Mouse (Mus musculus) natural killer cell, adult 2 months (primary cell): Measurements from ENCODE around the gene Adamts16.
"Not testable (repeated sequence)": the region's sequence is repeated elsewhere in the genome, so short reads cannot be mapped to it uniquely, and the experiment has no call there.

ENCODE experiments used
- DNase-seq, 2 experiments: peaks; one replicate each; pipeline ENCODE4 v3.0.0; 2022; ENCODE audit warnings: low spot score in 2 of 2

Gene Adamts16

DNA sequence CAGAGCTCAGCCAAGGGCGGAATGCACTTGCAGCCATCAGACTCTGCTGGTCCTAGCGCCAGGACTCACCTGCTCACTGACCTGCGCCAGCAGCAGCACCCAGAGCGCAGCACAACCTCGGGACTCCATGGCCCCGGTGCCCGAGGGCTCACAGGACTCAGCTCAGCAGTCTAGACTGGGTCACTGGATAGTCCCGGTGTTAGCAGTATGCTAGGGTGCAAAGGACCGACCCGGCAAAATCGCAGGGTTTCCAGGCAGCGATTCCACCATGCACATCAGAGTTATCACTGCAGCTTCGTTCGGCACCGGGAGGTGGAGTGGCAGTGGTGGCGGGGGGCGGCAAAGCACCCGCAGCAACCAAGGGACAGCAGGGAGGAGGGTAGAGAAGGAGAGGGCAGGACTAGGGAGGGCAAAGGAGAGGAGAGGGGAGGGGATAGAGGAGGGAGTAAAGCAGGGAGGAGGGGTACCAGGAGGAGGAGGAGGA, at the start of gene Adamts16:
TSS of gene Adamts16 (minus strand) at position 391 of the 484 bp plus-strand sequence.
- no peak for DNase-seq

DNA sequence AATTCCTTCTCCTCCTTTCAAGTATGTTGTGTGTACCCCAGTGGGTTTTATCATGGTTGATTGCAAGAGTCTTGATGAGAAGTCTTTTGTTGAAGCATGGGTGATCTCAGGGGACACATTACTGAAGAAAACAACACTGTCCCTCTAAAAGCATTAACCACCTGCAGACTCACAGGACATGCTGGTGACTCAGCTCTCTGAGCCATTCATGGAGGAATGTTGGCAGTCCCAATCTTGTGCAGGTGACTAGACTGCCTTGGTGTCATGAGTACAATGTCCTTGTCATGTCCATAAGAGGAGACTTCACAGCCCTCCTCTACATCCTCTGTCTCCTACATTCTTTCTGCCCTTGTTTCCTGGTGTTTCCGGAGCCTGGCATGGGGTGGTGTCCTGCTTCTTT, 45.5 kb upstream of the Adamts16 start:
- no peak for DNase-seq

DNA sequence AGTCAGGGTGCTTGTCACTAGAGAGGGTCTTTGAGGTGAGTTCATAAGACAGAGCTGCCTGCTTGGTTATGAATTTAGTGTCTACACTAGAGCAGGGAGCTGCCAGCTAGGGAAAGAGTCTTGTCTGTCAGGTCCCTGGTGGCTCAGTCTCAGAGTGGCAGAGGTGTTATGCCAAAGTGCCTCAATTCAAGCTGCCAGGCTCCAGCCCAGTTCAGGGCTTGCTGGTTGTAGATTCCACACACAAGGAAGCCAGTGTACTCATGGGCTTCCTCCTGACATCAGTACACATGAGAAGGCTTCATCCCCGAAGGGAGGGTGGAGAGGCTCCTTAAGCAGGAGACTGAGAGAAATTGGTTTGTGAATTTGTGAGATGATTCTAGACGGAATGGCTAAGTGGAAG, 43.4 kb upstream of the Adamts16 start:
- no peak for DNase-seq

DNA sequence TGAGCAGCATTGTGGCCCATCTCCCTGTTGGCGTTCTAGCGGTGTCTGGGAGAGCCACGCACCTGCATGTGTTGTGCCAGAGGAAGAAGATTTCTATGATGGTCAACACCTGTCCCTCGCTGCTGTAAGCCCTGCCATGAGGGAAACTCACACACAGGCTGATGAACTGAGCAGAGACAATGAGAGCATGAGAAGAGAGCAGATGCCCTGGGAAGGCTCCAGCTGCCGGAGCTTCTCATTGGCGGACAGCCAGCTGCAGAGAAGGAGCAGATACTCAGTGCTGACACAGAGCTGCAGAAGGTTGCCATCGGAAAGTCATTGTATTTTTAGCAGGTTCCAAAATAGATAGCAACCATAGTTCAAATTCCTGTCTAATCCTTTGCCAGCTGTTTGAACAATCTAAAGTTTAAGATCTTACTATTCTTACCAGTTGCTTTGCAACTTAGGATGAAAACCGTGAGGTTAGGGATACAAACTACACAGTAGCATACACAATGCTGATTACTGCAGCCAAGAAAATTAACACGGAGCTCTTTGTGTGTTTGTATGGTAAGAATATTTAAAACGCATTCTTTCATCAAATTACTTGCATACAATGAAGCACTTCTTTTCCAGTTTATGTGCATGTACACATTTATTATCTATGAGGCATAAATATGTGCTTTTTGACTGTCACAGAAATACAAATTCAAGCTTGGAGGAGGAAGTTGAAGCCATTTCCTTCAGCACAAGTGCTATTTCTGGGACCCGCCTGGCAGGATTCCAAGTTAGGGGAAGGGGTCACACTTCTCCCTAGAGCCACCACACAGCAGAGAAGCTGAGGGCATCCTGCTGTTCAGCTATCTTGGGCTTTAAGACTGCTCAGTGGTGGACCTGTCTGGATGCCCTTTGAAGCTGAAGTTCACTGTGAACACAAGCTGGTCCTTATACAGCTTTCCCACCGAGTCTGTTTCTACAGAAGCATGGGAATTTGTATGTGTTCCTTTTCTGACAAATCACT, 42.6 kb upstream of the Adamts16 start:
- no peak for DNase-seq

DNA sequence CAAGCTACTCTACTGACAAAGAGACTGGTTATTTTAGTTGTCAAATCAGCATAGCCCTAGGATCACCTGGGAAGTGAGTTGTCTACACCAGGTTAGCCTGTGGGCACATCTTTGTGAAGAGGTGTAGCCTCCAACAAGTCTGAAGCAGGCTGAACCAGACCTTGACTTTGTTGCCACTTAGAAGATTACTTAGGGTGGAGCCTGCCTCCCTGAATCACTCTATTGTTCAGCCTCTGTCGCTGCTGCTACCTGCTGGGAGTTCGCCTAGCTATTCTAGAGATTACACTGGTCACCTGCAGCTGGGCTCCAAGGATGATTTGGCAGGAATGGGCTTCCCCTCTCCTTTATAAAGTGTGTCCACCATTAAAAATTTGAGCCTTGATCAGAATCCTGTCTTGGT, 38.4 kb upstream of the Adamts16 start:
- not testable (repeated sequence) for DNase-seq

DNA sequence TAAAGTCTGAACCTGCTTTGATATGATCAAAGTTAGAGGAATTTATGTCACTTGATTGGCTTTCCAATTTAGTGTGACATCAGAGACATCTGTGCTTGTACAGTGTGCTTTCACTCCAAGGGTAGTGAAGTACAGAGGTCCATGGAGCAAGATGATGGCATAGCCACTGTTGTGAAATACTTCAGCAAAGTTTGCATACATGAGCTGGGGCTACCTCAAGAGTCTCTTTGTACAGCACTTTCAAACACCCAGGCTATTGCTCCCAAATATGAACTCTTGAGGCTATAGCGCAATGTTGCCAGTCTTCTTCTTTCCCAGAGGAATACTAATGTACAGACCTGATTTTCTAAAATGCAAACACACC, 35.9 kb upstream of the Adamts16 start:
- no peak for DNase-seq

DNA sequence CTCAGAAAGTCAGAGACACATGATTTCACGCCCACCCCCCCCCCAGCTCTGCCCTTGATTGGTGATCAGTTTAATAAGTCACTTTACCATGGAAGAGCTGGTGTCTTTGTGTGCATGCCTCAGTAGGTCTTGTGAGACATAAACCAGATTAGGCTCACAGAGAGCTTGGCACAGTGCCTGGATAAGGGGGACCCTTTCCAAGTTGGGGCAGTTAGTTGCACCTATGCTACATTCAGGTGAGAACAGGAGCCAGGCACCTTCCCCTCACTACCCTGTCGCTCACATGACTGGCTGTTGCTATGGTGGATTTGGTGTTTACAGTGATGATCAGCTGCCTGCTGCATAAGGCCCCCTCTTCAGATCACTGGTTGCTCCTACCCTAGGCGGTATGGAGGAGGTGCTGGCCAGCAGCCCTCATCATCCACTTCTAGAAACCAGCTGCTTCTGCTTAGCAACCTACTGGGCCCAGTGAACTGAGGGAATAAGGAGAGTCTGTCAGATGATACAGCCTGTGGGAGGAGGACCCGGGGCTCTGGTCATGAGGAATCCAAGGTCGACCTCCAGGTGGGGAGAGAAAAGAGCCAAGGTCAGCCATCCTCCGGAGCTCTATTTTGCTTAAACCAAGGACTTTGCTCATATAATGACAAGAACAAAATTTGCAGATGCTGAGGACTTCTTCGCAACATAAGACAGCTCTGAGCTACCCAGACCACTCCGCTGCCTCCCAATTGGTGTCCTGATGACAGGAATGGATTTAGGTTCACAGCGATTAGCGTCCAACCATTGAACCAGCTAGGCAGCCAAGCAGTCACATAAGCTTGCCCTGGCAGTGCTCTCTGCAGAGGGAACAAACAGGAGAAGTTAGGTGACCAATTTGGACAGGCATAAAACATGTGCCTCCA, 35.3 kb upstream of the Adamts16 start:
- DNase-seq = no peak

DNA sequence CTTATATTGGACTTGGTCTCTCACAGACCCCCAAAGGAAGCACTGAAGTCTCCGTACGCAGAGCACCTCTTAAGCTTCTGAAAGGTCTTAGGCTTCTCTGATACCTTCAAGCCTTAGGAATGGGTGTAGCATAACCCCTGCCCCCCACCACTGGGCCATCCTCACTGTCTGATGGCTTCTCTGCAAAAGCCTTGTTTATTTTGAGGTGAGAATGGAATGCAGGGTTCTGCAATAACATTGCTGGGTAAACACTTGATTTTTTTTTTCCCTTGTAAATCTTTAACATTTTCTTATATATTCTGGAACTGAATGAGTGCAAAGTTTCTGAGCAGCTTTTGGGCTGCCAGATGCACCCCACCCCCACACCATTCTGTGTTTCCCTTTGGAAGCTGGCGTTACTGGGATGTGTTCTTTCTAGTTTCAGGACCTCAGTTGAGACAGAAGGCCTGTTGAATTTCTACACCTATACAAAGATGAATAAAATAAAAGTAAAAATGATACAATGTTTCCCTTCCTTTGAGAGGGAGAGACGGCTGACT, 33.9 kb upstream of the Adamts16 start:
- DNase-seq = no peak

DNA sequence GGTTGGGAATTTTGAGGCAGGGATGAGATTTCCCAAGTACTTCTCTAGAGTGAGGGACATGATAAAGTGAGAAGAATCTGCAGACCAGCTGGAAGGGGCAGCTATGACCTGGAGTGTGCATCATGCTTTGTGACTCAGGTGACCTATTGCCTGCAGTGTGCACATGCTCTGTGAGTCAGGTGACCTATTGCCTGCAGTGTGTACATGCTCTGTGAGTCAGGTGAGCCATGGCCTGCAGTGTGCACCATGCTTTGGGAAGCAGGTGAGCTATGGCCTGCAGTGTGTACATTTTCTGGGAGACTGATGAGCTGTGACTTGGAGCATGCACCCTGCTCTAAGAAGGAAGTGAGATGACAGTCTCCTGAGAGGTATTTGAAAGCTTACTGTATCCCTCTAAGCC, 33.1 kb upstream of the Adamts16 start:
- DNase-seq = no peak

DNA sequence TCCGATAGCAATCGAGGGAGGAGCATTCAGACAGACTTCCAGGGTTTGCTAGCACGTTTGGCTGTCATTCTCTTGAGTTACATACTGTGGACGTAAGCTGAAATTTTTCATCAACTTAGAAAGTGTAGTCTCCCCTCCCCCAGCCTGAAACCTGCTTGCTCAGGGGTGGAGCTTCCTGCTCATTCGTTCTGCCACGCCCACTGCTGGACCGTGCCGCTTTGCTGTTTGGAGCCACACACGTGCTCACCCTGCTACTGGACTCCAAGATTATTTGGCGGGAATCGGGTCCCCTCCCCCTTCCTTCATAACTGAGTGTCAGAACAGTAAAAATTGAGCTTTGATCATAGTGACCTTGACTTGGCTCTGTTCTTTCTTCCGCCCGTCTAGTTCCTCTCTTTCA, 32.2 kb upstream of the Adamts16 start:
- DNase-seq = not testable (repeated sequence)

DNA sequence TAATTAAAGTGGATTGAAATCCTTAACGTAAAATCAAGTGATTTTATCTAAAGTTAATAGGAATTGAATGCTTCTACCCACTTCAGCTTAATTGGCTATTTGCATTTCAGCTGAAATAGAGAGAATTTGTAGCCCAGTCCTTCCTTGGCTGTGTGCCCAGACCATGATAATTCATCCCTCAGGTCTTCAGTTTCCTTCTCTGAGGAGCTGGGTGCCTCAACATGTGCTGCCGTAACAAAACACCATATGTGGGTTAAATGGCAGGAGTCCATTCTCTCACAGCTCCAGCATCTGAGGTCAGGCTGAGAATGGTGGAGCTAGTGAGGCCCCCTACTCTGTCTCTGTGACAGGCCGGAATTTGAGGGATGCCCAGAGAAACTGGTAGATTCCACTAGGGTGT, 29.4 kb upstream of the Adamts16 start:
- no peak for DNase-seq

DNA sequence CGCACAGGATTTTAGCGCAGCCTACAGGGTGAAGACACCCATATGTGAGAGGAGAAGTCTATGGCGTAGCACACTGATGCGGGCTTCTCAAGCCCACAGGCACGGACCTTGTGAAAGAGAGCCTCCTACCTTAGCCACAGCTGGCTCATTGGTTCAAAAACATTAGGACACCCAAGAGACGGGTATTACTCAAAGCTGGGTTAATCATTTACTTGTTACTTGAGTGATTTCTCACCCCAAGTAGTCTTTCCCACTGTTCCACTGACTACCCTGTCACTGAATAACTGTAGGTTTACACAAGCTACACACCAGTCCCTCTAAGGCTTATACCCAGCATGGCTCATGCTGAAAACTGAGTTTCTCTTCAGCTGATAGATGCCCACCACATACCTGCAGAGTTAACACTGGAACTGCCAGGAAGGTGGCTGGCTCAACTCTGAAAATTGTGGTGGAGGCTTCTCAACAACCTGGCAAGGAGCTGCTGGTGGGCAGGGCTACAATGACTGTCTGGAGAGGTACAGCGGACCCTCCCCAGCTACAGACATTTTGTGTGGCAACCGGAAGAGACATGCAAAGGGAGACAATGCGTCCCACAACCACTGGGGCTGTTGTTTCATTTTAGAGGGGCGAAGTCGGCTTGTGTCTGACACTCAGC, 25.5 kb upstream of the Adamts16 start:
- no peak for DNase-seq

DNA sequence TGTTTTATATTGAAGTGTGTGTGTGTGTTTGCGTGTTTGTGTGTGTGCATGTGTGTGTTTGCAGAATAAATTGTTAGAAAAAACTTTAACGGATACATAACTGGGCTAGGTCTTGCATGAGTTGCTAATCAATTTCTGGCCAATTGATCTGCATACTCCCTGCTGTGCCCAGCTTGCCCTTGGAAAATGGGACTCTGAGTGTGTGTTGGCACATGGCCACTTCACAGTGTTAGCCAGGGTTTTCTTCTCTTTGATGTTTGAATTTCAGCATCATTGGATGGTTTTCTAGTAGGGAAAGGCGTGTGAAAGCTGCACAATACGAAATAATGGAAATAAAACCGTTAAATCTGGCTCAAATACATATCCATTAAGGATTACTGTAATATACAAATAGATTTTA, 24.3 kb upstream of the Adamts16 start:
- DNase-seq = no peak

DNA sequence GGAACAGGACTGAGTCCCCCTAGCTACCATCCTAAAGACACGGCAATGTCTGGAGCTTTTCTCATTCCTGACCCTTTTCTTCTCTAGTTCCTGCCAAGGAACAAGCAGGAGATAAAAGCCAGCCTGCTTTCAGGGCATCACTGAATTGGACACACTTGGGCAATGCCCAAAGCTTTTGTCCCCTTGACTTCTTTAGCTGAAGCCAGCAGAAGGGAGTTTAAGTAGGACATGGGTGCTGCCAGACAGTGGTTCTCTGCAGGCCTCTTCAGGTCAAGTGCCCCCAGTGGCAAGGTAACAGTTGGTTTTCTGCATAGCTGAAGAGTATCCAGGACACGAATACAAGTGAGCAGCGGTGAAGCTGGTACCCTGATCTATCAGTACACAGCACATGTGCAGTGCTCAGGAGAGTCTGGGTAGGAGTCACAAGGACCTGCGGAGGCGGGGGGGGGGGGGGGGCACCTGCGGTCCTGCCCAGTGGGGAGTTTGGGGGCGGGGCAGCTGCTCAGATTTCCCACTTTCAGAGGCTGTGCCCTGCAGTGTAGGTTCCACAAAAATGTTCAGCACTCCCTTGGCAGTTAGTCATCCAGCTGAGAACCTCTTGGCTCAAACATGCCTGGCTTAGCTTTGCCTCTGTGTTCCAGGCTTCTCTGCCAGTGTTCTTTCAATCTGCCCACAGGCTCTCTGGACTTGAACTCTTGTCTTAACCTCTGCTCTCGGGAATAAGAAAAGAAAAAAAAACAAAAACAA, 20.7 kb upstream of the Adamts16 start:
- no peak for DNase-seq

DNA sequence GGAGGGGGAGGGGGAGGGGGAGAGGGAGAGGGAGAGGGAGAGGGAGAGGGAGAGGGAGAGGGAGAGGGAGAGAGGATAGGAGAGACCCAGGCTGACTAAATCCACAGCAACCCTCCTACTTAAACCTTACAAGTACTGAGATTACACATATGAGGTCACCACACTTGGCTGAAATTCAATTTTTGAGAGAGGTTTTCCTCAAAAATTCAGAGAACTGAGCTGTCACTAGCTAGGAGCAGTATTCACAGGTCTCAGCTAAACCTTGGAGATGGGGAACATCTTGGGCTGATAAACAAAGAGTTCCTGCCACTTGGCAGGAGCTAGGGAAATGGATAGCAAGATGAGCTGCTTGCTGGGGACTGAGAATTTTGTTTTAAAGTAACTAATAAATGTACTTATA, 12.0 kb upstream of the Adamts16 start:
- no peak for DNase-seq

DNA sequence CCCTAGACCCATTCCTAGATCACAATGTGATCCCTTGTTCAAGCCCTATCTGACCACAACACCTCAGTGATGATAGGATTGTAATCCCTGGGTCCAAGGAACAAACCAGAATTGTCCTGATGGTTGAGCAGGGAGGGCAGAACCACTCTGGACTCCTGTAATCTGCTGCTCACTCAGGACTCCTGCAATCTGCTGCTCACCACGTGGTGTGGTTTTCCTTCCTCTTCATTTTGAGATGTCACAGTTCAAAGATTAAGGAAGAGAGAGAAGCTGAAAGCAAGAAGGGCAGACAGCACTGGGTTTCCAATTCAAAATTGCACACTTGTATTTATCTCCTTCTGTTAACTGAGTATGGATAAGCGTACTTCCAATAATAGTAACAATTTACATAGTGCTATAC, 5.3 kb upstream of the Adamts16 start:
- DNase-seq = no peak

DNA sequence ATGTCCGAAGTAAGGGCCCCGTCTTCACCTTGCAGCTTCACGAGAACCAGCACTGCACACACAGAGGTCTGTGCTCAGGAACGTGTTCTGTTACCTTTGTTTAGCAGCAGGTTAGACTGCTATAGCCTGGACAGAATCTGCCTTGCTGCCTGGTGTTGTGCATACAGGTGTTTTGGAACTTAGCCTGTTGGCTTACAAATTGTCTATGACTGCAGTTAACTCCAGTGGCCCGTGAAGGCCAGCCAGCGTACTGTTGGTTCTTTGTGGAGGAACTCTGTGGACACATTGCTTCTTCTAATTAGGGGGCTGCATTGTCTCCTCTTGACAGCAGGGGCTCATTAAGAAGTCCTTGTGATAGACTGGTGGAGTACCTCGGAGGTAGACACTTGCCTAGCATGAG, 3.9 kb upstream of the Adamts16 start:
- no peak for DNase-seq

DNA sequence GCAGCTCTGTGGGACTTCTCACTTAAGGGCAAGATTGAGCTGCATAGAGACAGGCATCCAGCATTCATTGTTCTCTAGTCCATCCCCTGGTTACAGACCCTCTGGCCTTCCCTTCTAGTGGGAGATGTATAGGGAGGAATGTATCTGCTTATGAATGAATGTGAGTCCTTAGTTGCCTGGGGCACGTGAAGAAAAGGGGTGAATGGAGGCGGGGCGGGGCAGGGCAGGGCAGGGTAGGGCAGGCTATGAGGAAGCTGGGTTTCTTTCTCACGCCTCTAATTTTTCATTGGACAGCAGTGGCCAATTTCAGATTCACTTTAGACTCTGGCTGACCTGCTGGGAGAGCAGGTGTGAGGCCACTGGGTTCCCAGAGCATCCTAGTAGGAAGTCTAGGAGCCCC, 515 bp upstream of the Adamts16 start:
- DNase-seq = no peak

DNA sequence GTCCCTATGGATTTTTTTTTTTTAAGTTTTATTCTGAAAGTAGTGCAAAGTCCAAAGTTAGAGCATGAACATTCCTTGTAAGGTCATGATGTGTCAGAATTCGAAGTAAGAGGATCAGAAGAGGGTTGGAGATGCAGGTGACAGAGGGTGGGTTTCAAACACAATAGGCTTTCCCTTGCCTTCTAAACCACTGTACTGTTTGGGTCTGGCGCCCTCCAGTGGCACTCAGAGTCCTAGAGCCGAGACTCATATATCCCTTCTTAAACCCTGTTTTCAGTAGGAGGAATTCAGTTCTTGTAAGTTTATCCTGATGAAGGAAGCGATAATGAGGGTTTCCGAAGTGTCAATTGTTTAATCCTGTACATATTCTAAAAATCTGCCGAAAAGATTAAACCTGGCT, 1.4 kb downstream of the Adamts16 start:
- no peak for DNase-seq

DNA sequence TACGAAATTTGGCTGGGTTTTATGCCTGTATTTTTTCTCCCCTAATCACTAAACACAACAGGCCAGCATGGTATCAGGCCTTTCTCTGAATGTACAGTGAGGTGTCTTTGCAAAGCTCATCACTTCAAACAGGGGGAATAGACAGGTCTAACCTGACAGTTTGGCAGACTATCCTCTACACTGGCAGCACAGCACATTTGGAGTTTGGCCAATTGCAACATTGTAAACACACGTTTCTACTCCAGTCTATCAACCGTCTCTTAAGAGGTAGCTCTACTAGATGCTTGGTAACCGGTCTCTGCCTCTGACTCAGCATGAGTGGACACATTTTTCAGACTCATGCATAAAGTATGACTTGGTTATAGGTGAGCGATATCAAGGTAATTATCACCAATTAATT, 4.0 kb downstream of the Adamts16 start:
- no peak for DNase-seq

DNA sequence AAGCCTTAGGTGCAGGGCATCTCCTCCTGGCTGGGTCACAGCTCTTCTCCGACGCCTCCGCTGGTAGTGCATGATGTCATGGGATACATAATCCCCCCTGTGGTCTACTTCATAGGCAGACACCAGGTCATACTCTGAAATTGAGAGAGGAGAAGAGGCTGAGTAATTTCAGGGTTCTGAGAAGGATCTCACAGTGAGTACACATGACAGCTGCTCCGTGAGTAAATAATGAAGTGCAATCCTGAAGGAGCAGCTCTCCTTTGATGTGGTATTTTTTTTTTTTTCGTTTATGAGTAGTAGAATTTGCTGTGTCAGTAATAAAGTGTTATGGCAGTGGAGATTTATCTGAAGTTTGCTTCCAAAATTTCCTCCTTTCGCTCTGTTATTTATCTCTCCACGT, 5.4 kb downstream of the Adamts16 start:
- no peak for DNase-seq
